Mouse (Mus musculus) spleen, postnatal 4 days (tissue): ENCODE measurements around the gene Ocel1.
"Not testable (repeated sequence)": the region's sequence is repeated elsewhere in the genome, so short reads cannot be mapped to it uniquely, and the experiment has no call there.

ENCODE experiments used
- DNase-seq, 2 experiments: peaks; one replicate each; pipeline ENCODE4 v3.0.0; 2022; ENCODE audit warnings: low spot score in 2 of 2

The Ocel1 gene

DNA sequence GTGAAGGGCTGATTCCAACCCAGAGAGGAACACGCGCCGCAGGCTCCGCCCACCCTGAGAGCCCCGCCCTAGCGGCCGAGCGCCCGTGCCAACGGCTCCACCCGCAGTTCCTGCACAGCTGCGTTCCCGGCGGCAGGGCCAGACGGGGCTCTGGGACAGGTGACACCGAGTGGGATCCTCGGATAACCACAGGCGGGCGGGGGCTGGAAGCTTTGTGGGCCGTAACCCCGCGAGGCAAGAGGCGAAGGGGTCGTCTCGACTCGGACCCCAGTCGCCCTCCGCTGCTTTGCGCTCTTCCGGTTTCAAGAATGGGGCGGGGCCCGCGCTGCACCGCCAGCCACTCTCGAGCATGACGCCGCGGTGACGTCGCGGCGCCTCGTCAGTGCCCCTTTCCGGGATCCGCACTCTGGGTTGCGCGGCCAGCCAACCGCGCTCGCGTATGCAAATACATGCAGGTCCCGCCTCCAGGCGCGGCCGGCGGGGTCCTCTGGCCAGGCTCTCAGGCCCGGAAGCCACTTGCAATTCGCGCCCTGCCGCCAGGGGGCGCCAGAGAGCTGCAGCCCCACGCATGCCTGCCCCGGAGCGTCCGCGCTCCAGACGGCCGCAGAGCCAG lies at the start of gene Ocel1:
Gene Ocel1 (plus strand): TSS at position 63 of the 613 bp plus-strand sequence.
- peak; percentile 97 to 99 for DNase-seq

DNA sequence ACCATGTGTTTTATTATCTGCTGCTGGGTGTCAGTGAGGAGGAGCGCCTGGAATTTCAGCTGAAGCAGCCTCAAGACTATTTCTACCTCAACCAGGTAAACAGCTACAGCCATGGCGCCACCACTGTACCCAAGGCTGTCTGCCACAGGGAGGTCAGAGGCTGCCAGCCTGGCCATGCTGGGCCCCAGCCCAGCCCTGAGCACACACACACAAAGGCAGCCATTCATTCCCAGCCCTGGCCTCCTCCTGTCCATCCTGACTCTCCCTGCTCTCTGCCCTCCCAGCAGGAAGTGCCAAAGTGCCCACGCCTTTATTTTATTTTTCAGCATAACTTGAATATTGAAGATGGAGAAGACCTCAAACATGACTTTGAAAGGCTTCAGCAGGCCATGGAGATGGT lies 48.2 kb upstream of the Ocel1 start:
- no peak for DNase-seq

DNA sequence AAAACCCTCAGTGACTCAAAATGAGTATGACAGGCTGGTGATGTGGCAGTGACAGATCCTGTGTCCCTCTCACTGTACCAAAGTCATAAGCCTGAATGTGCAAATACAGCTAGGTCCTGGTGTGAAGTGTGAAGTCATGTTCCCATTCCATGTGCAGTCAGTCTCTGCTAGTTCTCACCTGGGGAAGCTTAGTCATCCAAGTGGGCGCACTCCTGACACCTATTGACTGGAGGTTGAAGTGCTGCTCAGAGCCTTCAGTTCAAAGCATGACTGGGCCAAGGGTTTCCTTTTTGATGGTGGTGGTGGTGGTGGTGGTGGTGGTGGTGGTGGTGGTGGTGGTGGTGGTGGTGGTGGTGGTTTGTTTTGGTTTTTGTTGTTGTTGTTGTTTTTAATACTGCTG lies 46.2 kb upstream of the Ocel1 start:
- DNase-seq, result no peak

DNA sequence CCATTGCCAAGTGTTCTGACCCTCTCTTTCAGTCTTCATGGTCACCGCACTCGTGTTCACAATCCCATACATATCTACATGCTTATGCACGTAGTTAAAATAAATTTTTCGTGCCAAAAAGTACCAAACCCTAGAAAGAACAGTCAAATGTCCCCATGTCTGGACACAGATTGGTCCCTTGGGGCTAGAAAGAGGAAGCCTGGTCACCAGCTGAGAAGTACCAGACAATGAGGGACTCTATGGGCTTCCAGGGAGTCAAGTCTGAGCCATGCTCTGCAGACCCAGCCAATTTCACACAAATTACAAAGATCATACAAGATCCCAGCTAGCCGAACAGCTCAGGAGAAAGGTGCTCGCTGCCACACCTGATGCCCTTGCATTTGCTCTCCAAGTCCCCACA lies 33.3 kb upstream of the Ocel1 start:
- DNase-seq, result not testable (repeated sequence)

DNA sequence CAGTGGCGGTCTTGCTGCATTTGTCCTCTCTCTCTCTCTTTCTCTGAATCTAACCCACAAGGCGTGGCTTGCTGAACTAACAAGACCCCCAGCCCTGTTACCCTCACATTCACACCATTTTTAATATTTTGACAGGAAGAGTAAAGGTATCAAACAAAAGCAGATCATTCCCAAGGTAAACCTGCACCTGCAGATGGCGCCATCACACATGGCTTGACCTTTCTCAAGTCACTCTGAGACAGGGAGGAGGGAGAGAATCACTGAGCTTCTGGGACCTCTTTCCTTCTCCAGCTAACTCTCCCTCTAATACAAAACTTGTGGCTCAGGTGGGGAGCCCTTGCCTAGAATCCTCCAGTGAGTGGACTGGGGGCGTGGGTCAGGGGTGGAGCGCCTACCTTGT lies 30.5 kb upstream of the Ocel1 start:
- DNase-seq, result peak; percentile 35 to 73

DNA sequence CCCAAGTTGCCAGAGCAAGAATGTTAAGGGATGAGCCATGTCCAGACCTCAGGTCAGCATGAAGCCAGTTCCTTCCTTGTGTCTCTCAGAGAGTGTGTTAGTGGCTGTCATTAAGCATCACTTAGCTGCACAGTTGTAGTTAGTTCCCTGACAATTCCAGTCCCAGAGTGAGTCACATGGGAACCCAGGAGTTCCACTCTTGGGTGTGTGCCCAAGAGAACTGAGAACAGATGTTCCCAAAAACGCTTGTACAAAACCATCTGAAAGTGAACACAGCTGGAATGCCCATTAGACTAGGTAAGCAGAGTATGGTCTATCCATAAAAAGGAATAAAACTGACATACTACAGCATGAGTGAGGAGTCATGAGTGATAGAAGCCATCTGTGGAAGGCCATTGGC lies 24.5 kb upstream of the Ocel1 start:
- no peak for DNase-seq

DNA sequence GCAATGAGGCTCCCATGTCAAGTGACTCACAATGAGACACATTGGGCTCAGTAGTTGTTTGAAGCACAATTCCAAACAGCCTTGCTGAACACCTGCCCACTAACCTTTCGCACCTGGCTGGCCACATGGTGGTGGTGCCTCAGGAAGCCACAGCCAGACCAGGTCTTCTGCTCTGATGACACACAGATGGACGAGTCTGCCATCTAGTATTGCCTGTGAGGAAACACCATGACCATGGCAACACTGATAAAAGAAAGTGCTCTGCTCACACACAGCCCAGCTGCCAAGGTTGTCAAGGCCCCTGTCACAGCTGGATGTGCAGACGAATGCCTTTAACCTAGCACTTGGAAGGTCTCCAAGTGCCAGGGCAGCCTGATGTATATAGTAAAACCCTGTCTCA lies 20.0 kb upstream of the Ocel1 start:
- no peak for DNase-seq

DNA sequence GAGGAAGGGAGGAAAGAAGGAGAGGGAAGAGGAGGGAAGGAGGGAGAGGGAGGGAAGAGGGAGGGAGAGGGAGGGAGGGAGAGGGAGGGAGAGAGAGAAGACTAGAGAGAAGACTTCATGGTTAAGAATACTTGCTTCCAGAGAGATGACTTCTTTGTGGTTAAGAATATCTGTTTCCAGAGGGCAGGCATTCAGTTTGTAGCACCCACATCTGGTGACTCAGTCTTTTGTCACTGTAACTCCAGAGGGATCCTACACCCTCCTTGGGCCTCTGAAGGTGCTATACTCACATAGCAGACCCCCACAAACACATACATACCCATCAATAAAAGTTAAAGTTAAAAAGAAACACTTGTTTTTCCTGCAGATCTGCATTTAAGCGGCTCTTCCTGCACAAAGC lies 19.6 kb upstream of the Ocel1 start:
- no peak for DNase-seq

DNA sequence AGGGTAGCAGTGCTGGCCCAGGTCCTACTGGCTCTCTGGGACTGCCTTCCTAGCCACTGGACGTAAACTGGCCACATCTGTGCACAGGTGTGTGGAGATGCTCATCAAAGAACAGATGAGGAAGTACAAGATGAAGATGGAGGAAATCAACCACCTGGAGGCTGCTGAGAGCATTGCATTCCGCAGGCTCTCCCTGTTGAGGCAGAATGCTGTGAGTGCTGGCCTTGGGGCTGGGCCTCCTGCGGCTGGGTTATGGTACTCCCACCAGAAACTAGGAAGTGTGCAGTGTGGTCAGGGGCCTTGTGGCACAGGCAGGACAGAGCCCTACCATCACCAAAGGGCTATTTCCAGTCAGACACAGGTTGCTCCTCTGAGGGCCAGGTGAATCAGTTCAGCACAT lies 13.1 kb upstream of the Ocel1 start:
- no peak for DNase-seq

DNA sequence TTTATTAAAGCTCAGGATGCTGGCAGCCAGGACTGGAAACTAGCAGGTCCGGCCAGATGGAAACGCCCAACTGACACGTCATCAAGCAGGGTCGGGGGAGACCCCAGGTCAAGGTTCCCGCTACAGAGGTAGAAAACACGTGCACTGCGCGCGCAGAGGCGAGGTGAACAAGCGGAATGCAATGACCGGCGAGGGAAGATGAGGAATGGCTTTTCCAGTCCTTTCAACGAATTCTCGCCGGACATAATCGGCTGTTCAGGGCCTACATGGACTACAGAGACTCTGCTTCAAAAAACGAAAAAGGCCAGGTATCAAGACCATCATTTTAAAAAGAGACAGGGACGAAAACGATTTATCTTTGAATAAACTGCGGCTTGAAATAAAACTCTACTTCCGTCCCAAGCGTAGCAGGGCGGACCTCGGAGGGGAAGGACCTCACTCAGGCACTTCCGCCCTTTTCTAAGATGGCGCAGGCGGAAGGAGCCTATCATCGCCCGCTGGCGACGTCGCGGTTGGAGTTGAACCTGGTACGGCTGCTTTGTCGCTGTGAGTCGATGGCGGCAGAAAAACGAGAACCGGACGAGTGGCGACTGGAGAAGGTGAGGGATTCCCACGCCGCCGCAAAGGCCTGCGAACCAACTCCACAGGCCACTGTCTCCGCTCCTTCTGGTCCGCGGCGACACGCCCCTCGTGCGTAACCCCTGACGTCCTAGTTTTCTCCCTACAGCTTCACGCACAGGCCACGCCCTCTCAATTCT lies 4.1 kb upstream of the Ocel1 start, which contains the start of gene Use1:
Gene Use1 (plus strand): TSS at position 78 of the 758 bp plus-strand sequence.
- DNase-seq, result peak; percentile 86 to 90

DNA sequence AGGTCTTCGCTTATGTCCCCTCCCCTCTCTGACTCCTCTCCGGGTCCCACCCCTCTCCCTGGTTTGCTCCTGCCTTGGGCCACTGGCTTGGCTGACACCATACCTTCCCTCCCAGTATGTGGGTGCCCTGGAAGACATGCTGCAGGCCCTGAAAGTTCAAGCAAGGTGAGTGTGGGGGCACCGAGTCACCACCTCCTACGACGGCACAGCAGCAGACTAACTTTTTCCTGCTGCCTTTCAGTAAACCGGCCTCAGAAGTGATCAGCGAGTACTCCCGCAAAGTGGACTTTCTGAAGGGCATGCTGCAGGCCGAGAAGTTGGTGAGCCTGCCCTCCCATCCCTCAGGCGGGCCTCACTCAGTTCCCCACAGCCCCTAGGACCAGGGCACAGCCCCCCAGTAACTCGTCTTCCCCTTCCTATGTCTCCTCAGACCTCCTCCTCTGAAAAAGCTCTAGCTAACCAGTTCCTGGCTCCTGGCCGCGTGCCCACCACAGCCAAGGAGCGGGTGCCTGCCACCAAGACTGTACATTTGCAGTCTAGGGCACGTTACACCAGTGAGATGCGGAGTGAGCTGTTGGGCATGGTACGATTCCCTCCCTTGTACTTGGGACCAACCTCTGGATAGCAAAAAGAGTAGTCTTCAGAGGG lies 3.4 kb upstream of the Ocel1 start:
- peak in 1 of 2 experiments; percentile 65 for DNase-seq

DNA sequence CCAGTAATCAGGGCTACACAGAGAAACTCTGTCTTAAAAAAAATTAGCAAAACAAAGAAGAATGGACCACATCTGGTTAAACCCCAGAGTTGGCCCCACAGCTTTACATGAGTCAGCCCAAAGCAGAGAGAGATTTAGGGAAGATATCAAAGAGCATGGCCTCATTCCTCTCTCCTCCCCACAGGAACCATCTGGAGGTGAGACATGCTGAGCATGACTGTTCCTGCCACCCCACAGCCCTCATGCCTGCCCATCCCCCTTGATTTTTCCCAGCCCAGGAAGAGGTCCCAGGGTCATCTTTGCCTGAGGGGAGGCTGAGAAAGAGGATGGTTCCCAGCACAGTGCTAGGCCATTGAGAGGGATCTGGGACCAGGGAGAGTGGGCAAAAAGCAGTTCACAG lies 2.7 kb upstream of the Ocel1 start:
- no peak for DNase-seq

DNA sequence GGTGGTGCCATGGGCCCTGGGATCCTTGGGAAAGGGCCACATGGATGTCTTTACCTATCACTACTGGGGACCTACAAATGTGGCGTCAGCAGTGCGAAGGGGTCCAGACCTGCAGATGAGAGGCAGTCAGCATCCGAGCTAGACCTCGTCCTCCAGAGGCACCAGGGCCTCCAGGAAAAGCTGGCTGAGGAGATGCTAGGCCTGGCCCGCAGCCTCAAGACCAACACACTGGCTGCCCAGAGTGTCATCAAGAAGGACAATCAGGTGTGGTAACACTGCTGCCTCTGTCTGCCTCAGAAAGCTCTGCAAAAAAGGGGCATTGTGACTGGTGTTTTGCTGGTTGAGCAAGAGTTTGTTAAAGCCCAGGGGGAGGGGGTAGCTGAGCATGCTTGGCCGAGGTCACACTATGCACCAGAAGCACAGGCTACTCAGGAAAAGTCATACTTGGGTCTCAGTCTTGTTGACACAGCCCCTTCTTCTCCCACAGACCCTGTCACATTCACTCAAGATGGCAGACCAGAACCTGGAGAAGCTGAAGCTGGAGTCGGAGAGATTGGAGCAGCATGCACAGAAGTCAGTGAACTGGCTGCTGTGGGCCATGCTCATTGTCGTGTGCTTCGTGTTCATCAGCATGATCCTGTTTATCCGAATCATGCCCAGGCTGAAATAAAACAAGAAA lies 1.9 kb upstream of the Ocel1 start:
- peak in 1 of 2 experiments; percentile 58 for DNase-seq

DNA sequence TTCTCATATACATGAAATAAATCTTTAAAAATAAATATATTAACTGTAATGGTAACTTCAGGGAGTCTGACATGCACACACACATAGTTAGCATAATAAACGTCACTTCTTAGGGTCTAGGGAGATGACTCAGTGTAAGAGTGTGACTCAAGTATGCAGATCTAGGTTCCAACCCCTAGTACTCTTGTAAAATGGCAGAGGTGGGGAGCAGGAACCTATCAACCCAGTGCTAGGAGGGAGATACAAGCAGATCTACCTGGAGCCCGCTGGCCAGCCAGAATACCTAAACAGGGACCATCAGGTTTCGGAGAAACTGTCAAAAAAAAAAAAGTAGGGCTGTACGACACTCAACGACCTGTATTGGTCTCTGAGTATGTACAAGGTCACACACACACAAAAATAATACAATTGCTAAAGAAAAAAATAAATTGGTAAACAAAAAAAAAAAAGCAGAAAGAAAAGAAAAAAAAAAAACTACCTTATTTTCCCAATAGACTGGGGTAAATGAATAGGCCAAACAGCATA lies 325 bp upstream of the Ocel1 start:
- no peak for DNase-seq

DNA sequence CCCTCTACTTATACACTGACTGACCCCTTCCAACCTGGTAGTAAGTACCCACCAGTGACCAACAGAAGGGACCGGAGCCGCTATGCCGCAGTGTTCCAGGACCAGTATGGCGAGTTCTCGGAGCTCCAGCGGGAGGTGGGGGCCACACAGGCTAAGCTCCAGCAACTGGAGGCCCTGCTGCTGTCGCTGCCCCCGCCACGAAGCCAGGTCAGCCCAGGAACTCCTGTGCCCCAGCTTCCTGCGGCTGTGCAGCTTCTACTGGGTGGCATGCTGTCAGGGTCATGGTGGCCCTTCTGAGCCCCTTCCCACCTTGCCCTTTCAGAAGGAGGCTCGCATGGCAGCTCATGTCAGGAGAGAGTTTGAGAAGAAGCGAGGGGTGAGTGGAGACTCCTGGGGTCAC lies 1.3 kb downstream of the Ocel1 start:
- no peak for DNase-seq

DNA sequence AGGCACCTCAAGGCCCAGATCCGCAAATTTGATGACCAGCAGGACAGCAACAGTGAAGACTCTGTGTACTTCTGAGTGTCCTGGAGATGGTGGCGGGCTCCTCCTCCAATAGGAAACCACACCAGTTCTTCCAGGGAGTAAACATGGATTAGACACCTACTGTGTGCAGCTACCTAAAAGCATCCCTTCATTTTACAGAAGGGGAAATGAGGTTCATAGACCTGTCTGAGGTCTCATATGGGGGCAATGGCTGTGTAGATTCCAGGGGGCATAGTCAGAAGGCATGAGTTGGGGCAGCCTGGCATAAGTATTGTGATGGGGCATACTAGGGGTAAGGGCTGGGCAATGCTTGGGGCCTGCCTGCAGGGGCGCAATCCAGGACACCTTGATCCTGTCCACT lies 1.9 kb downstream of the Ocel1 start:
- DNase-seq, result no peak

DNA sequence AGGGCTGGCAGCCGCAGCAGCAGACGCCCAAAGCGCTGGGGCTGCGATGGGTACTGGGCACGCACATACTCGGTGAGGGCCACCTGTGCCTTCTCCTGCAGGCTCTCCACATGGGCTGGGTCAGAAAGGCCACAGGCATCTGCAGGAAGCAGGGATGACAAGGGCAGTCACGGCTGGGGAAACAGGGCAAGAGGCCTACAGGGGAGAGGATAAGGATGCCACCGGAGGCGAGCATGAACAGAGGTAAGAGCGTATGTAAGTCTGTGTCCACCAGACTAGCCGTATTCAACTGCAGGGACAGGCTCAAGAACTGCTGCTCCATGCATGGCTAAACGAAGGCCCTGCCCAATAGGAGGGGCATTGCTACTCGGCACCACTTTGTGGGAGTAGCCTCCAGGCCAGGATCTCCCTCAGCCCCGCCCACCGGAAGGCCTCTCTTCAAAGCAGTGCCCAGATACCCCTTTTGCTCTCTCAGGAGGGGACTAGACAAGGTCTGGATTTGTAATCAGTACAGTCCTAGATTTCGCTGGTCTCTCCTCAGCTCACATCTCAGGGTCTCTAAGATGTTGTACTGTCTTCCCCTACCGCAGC lies 3.6 kb downstream of the Ocel1 start:
- DNase-seq, result no peak

DNA sequence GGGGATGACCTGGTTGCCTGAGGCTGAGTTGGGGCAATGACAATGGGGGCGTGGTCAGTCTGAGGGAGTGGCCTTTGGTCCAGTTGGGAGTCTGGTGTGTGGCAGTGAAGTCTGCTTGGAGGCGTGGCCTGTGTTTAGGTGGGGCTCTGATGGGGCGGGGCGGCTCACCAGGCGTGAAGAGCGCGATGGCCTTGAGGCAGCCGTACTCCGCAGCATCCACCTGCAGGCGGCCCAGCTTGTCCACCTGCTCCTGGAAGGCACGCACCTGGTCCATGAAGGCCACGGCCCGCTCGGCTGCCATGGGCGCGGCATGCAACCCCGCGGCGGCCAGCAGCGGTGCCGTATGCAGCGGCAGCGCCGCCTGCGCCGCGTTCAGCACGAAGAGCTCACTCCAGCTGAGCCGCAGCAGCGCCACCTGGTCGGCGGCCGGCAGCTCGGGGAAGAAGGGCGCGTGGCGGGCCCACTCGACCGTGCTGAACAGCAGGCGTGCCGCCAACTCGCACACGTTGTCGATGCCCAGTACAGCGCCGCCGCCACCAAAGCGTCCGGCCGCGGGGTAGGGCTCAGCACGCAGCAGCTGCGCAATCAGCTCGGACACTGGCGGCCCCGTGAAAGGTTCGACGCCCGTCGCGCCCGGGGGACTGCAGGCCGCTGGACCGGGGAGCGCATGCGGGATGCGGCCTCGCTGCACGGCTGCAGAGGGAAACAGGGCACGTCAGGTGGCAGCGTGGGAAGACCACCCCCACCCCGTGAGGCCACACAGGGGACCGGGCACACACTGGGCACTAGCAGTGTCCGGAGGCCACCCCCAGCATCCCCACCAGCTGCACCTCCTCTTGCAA lies 4.7 kb downstream of the Ocel1 start:
- DNase-seq, result peak; percentile 65 to 78

DNA sequence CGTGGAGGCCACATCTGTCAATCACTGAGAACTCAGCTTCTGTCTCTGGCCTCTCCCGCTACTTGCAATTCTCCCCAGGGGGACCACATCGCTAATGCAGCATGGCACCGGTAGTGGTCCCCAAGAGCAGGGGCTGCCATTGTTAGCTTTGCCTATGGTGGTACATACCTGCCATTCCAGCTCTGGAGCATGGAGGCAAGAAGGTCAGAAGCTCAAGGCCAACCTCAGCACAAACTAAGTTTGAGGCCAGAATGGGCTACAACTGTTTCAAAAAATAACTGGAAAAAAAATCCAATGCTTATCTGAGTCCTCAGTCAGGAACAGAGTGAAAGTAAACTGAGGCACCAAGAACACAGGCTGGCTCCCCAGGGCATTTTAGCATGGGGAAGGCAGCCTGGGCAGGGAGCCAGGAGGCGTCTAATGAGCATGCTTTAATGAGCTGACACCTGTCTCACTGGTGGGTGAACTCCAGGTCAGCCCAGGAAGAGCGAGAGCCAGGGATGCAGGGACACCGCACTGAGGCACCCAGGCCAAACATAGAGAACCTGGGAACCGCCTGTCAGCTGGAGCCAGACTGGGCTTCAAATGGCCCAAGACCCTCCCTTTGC lies 5.4 kb downstream of the Ocel1 start:
- no peak for DNase-seq

DNA sequence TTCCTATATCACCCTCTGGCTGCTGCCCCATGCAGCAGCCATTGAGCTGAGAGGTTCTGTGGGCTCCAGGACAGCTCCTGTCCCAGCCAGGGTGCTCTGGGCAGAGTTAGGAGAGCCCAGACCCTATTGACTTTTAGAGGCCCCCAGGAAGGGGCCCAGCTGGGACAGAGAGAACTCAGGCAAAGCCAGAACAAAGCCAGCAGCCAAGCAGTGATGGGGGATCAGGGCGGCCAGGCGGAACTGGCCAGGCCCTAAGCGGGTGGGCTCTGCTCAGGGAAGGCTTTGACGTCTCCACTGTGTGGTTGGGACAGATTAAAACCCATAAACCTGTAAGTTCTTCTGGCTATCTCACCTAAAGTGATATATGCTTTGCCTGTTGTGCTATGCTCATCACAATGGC lies 7.9 kb downstream of the Ocel1 start:
- DNase-seq, result no peak
